19 mouse cellular contexts compared by ENCODE assay signal in genomic region chr5:31959886-31960285, GRCm38 (mm10).
DNase-seq lines count a peak whose midpoint lies in the region; ATAC-seq lines count a peak whose summit lies in the region.
"Had no signal": no experiment of that assay in that cellular context is flagged by ENCODE, and none has a peak within 500 bp of the region (broad histone marks: within the 10 kb centered on the region; RNA-seq: fewer than 3 reads in every experiment).

No protein-coding gene starts in this region.

- H3K36me3 ChIP-seq in kidney, embryonic 14.5 days (ENCODE audit: control insufficient read depth, insufficient read depth, low read length): no peaks in the 10 kb centered on the region
- H3K36me3 ChIP-seq: heart, embryonic 12.5 days; hindbrain, embryonic 15.5 days; neural tube, embryonic 12.5 days had no signal

- no peaks in the 10 kb centered on the region for H3K4me1 ChIP-seq in kidney, embryonic 14.5 days (ENCODE audit: control insufficient read depth, insufficient read depth, low read length)
- H3K4me1 ChIP-seq: heart, embryonic 12.5 days; hindbrain, embryonic 15.5 days; neural tube, embryonic 12.5 days had no signal

- WGBS in kidney, embryonic 14.5 days: 93% methylated on average over 8 of the region's 8 CpGs

- H3K9me3 ChIP-seq in kidney, embryonic 14.5 days (ENCODE audit: control insufficient read depth, low read length): no peaks in the 10 kb centered on the region
- H3K9me3 ChIP-seq: heart, embryonic 12.5 days; hindbrain, embryonic 15.5 days; megakaryocyte, embryonic 14.5 days; neural tube, embryonic 12.5 days had no signal

- no peak for ATAC-seq in kidney, embryonic 14.5 days (ENCODE audit: low FRiP score, low TSS enrichment)
- ATAC-seq: intestine, postnatal 0 days; liver, postnatal 0 days had no signal

- H3K4me2 ChIP-seq in kidney, embryonic 14.5 days (replicated peaks; ENCODE audit: low read depth, low read length): no peak overlapping the region
- H3K4me2 ChIP-seq: heart, embryonic 12.5 days; hindbrain, embryonic 15.5 days; neural tube, embryonic 12.5 days had no signal

- DNase-seq in kidney, adult 18-20 months: peak; percentile 9
- DNase-seq in retina, postnatal 1 day: peak; percentile 25
- no peak for DNase-seq in retina, embryonic 14.5 days (ENCODE audit: low spot score)
- peak; percentile 29 to 60 for DNase-seq in cerebellum, postnatal 25 days
- no peak for DNase-seq in ovary, postnatal 14 days (ENCODE audit: low spot score)
- no peak for DNase-seq in testis, postnatal 14 days (ENCODE audit: low spot score)
- DNase-seq: gastrocnemius, postnatal 25 days; layer of hippocampus, postnatal 36 days; liver; liver, postnatal 0 days; lung, postnatal 14 days; thymus, postnatal 25 days had no signal

- no peak overlapping the region for H3K27ac ChIP-seq in kidney, embryonic 14.5 days (ENCODE audit: low read depth, low read length)
- H3K27ac ChIP-seq: hindbrain, embryonic 15.5 days; neural tube, embryonic 12.5 days had no signal

- no peak overlapping the region for H3K9ac ChIP-seq in kidney, embryonic 14.5 days (ENCODE audit: low read depth, low read length)
- H3K9ac ChIP-seq: heart, embryonic 12.5 days; hindbrain, embryonic 15.5 days; liver, postnatal 0 days; neural tube, embryonic 12.5 days had no signal

- no peaks in the 10 kb centered on the region for H3K27me3 ChIP-seq in kidney, embryonic 14.5 days (ENCODE audit: control insufficient read depth, insufficient read depth, low read length)
- H3K27me3 ChIP-seq: heart, embryonic 12.5 days; hindbrain, embryonic 15.5 days; megakaryocyte, embryonic 14.5 days; neural tube, embryonic 12.5 days had no signal

- H3K4me3 ChIP-seq in kidney, embryonic 14.5 days (ENCODE audit: low read length): no peak overlapping the region
- H3K4me3 ChIP-seq: erythroblast, embryonic 14.5 days; heart, embryonic 12.5 days; hindbrain, embryonic 15.5 days; megakaryocyte, embryonic 14.5 days; neural tube, embryonic 12.5 days had no signal

Comparison
In these comparisons a context has a peak if more than half of its experiments do, and no peak if none do; other contexts are left out.
1. DNase-seq: peak in kidney, adult 18-20 months (single experiment), retina, postnatal 1 day (single experiment) and cerebellum, postnatal 25 days (2 of 2); none in retina, embryonic 14.5 days (single experiment), ovary, postnatal 14 days (single experiment) and testis, postnatal 14 days (single experiment).